Mouse (Mus musculus): ENCODE results near the gene Gm14744. TPM values are rescaled to one million over a fixed set of nuclear protein-coding genes. Genes with fewer than 3 reads are reported as not detected.
"Not testable (repeated sequence)": the region's sequence is repeated elsewhere in the genome, so short reads cannot be mapped to it uniquely, and the experiment has no call there.

Gm14744 gene
- polyA plus RNA-seq (2014; fragmentation: Nextera tagmentation; extraction: Ambion mirVana) = not detected in 2 replicates

GRCm38 (mm10) chrX:77864458-77864857 is at the start of gene Gm14744:
TSS of gene Gm14744 (plus strand) at chrX:77864758.
- H3K4me3 ChIP-seq (ENCODE audit: low read depth, low read length); H3K4me2 ChIP-seq (ENCODE audit: low read depth, low read length); H3K4me1 ChIP-seq (ENCODE audit: control insufficient read depth, insufficient read depth, low read length); ATAC-seq (replicated peaks; ENCODE audit: insufficient number of reproducible peaks, low FRiP score, low TSS enrichment, low read depth); H3K9ac ChIP-seq (replicated peaks; ENCODE audit: low read length); H3K27me3 ChIP-seq (ENCODE audit: control insufficient read depth, insufficient read depth, low read length); DNase-seq (ENCODE audit: low spot score); H3K9me3 ChIP-seq (replicated peaks; ENCODE audit: control insufficient read depth, low read length); H3K36me3 ChIP-seq (replicated peaks; ENCODE audit: control insufficient read depth, insufficient read depth, low read depth, low read length); H3K27ac ChIP-seq (replicated peaks; ENCODE audit: low read depth, low read length): not testable (repeated sequence)
- WGBS = 64% methylated on average over 2 of the region's 2 CpGs

GRCm38 (mm10) chrX:77853523-77853922 is 11.0 kb upstream of the Gm14744 start, which contains the start of gene Pbsn:
TSS of gene Pbsn (minus strand) at chrX:77853623.
- no peak within 1 kb of the TSS for H3K9ac ChIP-seq (replicated peaks; ENCODE audit: low read length)
- WGBS = 79% methylated on average over 1 of the region's 1 CpGs
- H3K27ac ChIP-seq (replicated peaks; ENCODE audit: low read depth, low read length) = no peak within 1 kb of the TSS
- H3K36me3 ChIP-seq (replicated peaks; ENCODE audit: control insufficient read depth, insufficient read depth, low read depth, low read length) = no peaks in the 10 kb centered on the region
- H3K4me3 ChIP-seq (ENCODE audit: low read depth, low read length) = no peak within 1 kb of the TSS
- ATAC-seq (replicated peaks; ENCODE audit: insufficient number of reproducible peaks, low FRiP score, low TSS enrichment, low read depth) (no peak), DNase-seq (ENCODE audit: low spot score) (no peak)
- H3K4me1 ChIP-seq (ENCODE audit: control insufficient read depth, insufficient read depth, low read length) = no peaks in the 10 kb centered on the region
- H3K4me2 ChIP-seq (ENCODE audit: low read depth, low read length) = no peak within 1 kb of the TSS
- H3K9me3 ChIP-seq (replicated peaks; ENCODE audit: control insufficient read depth, low read length) = no peaks in the 10 kb centered on the region
- no peaks in the 10 kb centered on the region for H3K27me3 ChIP-seq (ENCODE audit: control insufficient read depth, insufficient read depth, low read length)

GRCm38 (mm10) chrX:77880033-77880432 is 15.5 kb downstream of the Gm14744 start:
- 40% methylated on average over 2 of the region's 4 CpGs for WGBS

More at GRCm38 (mm10) chrX:77880033-77880432, 15.5 kb downstream of the Gm14744 start:
- H3K4me3 ChIP-seq (ENCODE audit: low read depth, low read length); H3K36me3 ChIP-seq (replicated peaks; ENCODE audit: control insufficient read depth, insufficient read depth, low read depth, low read length); H3K27ac ChIP-seq (replicated peaks; ENCODE audit: low read depth, low read length); H3K4me1 ChIP-seq (ENCODE audit: control insufficient read depth, insufficient read depth, low read length); DNase-seq (ENCODE audit: low spot score); H3K9ac ChIP-seq (replicated peaks; ENCODE audit: low read length); H3K4me2 ChIP-seq (ENCODE audit: low read depth, low read length); ATAC-seq (replicated peaks; ENCODE audit: insufficient number of reproducible peaks, low FRiP score, low TSS enrichment, low read depth); H3K9me3 ChIP-seq (replicated peaks; ENCODE audit: control insufficient read depth, low read length); H3K27me3 ChIP-seq (ENCODE audit: control insufficient read depth, insufficient read depth, low read length): not testable (repeated sequence)

Other genes starting within 250 kb of the Gm14744 start
- gene Prkx, start 68.5 kb upstream of the Gm14744 start, polyA plus RNA-seq (2014; fragmentation: Nextera tagmentation; extraction: Ambion mirVana) = 15.3 and 16.5 TPM in 2 replicates
- not detected in 2 replicates for gene Pbsn, start 11.1 kb upstream of the Gm14744 start, polyA plus RNA-seq (2014; fragmentation: Nextera tagmentation; extraction: Ambion mirVana)
- not detected in 2 replicates for gene 5430402E10Rik, start 60.3 kb downstream of the Gm14744 start, polyA plus RNA-seq (2014; fragmentation: Nextera tagmentation; extraction: Ambion mirVana)
- not detected in 2 replicates for gene Obp1a, start 226.6 kb downstream of the Gm14744 start, polyA plus RNA-seq (2014; fragmentation: Nextera tagmentation; extraction: Ambion mirVana)

Measured in embryonic facial prominence, embryonic 11.5 days (tissue).